Mouse (Mus musculus): ENCODE measurements around the gene Cplx3. TPM values are rescaled to one million over a fixed set of nuclear protein-coding genes. Genes with fewer than 3 reads are reported as not detected.

Cplx3 gene
- polyA plus RNA-seq, 1 experiment from 2014 or later: not detected

DNA sequence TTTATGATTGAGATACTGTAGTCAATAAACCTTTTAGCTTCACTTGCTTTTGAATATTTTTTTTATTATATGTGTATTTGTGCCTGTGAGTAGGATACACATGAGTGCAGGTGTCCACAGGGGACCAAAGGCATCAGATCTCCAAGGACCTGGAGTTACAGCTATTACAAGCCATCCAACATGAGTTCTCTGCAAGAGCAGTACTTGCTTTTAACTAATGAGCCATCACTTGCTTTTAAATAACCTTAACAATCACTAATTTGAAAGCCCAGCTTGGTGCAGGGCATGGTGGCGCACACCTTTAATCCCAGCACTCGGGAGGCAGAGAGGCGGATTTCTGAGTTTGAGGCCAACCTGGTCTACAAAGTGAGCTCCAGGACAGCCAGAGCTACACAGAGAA lies 51.3 kb downstream of the Cplx3 start:
- no peak overlapping the region for H3K4me3 ChIP-seq (ENCODE audit: low read depth, low read length)
- H3K36me3 ChIP-seq (ENCODE audit: control insufficient read depth, insufficient read depth, low read length): 0 out of 2 replicates have a peak, but pooled peaks cover 4% of the 10 kb centered on the region
- no peak overlapping the region for H3K4me2 ChIP-seq
- ATAC-seq (replicated peaks; ENCODE audit: low FRiP score) (no peak), DNase-seq (ENCODE audit: low spot score) (no peak)
- no peaks in the 10 kb centered on the region for H3K27me3 ChIP-seq (replicated peaks; ENCODE audit: control insufficient read depth, insufficient read depth, low read length)
- no peak overlapping the region for H3K27ac ChIP-seq (ENCODE audit: low read depth, low read length)
- no peak overlapping the region for H3K9ac ChIP-seq (ENCODE audit: low read depth, low read length)
- H3K9me3 ChIP-seq (ENCODE audit: control insufficient read depth, low read length): no peaks in the 10 kb centered on the region
- 62% methylated on average over 3 of the region's 3 CpGs for WGBS
- peaks cover 10% of the 10 kb centered on the region; the same call in 1 of the 2 replicates for H3K4me1 ChIP-seq (replicated peaks; ENCODE audit: control insufficient read depth, insufficient read depth, low read length)

DNA sequence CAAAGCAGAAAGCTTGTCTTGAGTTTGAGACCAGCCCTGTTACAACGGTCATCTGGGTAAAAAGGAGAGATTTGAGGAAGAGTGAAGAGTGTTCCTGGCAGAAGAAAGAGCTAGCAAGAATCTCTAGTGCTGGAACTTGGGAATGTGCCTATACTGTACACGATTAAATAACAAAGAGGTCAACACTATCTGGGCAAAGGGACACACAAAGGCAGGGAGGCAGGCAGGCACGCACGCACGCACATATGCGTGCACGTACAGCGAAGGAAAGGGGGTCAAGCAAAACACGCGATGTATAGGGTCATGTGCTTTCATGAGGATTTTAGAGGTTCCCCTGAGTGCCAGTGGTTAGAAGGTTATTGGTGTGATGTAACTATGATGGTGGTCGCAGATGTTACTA lies 53.0 kb downstream of the Cplx3 start:
- Histone ChIP-seq H3K4me1 (replicated peaks; ENCODE audit: control insufficient read depth, insufficient read depth, low read length) (peaks cover 10% of the 10 kb centered on the region; the same call in 1 of the 2 replicates), H3K4me3 (ENCODE audit: low read depth, low read length) (no peak overlapping the region), H3K27ac (ENCODE audit: low read depth, low read length) (no peak overlapping the region), H3K9ac (ENCODE audit: low read depth, low read length) (no peak overlapping the region), H3K27me3 (replicated peaks; ENCODE audit: control insufficient read depth, insufficient read depth, low read length) (no peaks in the 10 kb centered on the region), H3K36me3 (ENCODE audit: control insufficient read depth, insufficient read depth, low read length) (peaks cover 8% of the 10 kb centered on the region), H3K4me2 (peak overlapping the region; percentile 0; the same call in 1 of the 2 replicates), H3K9me3 (ENCODE audit: control insufficient read depth, low read length) (no peaks in the 10 kb centered on the region)
- WGBS: 68% methylated on average over 11 of the region's 11 CpGs
- DNase-seq (ENCODE audit: low spot score) (no peak), ATAC-seq (replicated peaks; ENCODE audit: low FRiP score) (no peak)

DNA sequence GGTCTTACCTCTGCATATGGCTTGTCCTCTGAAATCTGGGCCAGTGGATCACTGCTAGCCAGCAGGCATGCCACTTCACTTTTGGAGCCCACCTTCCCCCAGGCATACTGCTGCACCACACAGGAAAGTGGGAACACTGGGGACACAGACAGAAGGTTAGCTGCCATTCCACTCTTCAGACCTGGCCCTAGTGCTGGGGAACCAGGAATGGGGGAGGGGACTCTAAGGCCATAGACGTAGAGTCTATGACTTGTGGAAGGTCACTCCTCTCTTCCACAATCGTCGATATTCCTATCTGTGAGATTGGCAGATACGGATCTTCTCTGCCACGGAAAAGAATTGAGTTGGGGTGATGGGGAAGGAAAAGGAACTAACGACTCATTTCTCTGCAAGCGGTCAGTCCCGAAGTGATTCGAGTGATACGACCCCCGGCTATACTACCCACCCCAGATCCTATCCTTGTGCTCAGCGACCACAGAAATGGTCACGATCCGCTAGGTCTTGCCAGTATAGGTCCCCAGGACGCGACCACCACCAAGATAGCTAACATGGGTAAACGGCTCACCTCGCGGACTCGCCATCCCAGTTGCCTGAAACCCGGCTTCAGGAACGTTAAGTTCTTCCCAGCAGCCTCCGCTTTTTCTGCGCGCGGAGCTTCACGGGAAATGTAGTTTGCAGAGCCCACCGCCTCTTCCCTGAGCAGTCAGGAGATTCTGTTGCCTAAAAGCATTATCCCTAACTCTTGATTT lies 53.8 kb downstream of the Cplx3 start, which contains the start of gene Mpi:
Gene Mpi (minus strand): TSS at position 625 of the 749 bp plus-strand sequence.
- Histone ChIP-seq H3K27ac (ENCODE audit: low read depth, low read length) (no peak within 1 kb of the TSS), H3K27me3 (replicated peaks; ENCODE audit: control insufficient read depth, insufficient read depth, low read length) (no peaks in the 10 kb centered on the region), H3K4me1 (replicated peaks; ENCODE audit: control insufficient read depth, insufficient read depth, low read length) (peaks cover 16% of the 10 kb centered on the region; the same call in 1 of the 2 replicates), H3K9me3 (ENCODE audit: control insufficient read depth, low read length) (no peaks in the 10 kb centered on the region), H3K4me2 (peak within 1 kb of the TSS; percentile 74), H3K9ac (ENCODE audit: low read depth, low read length) (peak within 1 kb of the TSS; percentile 58), H3K36me3 (ENCODE audit: control insufficient read depth, insufficient read depth, low read length) (peaks cover 14% of the 10 kb centered on the region), H3K4me3 (ENCODE audit: low read depth, low read length) (peak within 1 kb of the TSS; percentile 66)
- peak; percentile 47 for ATAC-seq (replicated peaks; ENCODE audit: low FRiP score)
- 3% methylated on average over 28 of the region's 28 CpGs for WGBS
- peak; percentile 63 for DNase-seq (ENCODE audit: low spot score)

DNA sequence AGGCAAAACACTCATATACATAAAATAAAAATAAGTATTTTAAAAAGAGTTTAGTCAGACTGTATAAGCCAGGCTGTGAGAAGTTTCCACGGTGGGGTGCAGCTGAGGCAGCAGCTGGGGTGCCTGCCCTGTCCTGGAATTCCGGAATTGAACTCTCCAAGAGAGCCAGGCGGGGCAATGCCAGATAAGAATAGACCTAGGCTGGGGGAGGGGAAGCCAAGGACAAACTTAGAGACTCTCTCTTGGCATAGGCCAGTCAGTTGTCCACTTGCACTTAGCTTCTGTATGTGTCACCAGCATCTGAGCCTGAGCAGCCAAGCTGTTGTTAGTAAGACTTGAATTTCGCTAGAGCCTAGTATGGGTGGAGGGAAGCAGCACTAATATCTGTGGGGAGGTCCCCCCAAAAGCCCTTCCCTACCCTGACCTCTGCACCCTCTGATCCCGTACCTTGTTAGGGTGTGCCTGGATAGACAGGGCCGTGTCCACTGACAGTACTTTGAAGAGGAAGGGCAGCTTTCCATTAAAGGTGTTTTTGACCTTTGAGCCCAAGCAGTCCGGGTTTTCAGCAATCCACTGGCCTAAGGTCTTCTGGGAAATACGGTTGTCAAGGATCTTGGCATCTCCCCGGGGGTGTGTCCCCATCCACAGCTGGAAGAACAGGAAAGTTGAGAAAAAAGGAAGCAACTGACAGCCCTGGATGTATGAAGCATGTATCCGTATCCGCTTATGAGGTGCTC lies 55.8 kb downstream of the Cplx3 start:
- DNase-seq (ENCODE audit: low spot score) (no peak), ATAC-seq (replicated peaks; ENCODE audit: low FRiP score) (no peak)
- Histone ChIP-seq H3K4me2 (no peak overlapping the region), H3K4me3 (ENCODE audit: low read depth, low read length) (no peak overlapping the region), H3K4me1 (replicated peaks; ENCODE audit: control insufficient read depth, insufficient read depth, low read length) (peaks cover 20% of the 10 kb centered on the region; the same call in 1 of the 2 replicates), H3K27ac (ENCODE audit: low read depth, low read length) (no peak overlapping the region), H3K36me3 (ENCODE audit: control insufficient read depth, insufficient read depth, low read length) (peaks cover 19% of the 10 kb centered on the region), H3K9ac (ENCODE audit: low read depth, low read length) (no peak overlapping the region), H3K9me3 (ENCODE audit: control insufficient read depth, low read length) (no peaks in the 10 kb centered on the region), H3K27me3 (replicated peaks; ENCODE audit: control insufficient read depth, insufficient read depth, low read length) (no peaks in the 10 kb centered on the region)
- 78% methylated on average over 11 of the region's 11 CpGs for WGBS

Other genes starting within 250 kb of the Cplx3 start
- gene Ppcdc, start 166.2 kb downstream of the Cplx3 start, polyA plus RNA-seq (2014; fragmentation: Nextera tagmentation; extraction: Ambion mirVana): 19.9 and 22.0 TPM in 2 replicates
- gene Scamp5, start 138.2 kb downstream of the Cplx3 start, polyA plus RNA-seq (2014; fragmentation: Nextera tagmentation; extraction: Ambion mirVana): 9.7 and 12.8 TPM in 2 replicates
- gene Rpp25, start 102.3 kb downstream of the Cplx3 start, polyA plus RNA-seq (2014; fragmentation: Nextera tagmentation; extraction: Ambion mirVana): 2.1 and 3.1 TPM in 2 replicates
- gene Cox5a, start 85.0 kb downstream of the Cplx3 start, polyA plus RNA-seq (2014; fragmentation: Nextera tagmentation; extraction: Ambion mirVana): 519 and 531 TPM in 2 replicates
- 14.8 and 15.7 TPM in 2 replicates for gene Fam219b, start 68.8 kb downstream of the Cplx3 start, polyA plus RNA-seq (2014; fragmentation: Nextera tagmentation; extraction: Ambion mirVana)
- 25.8 and 28.0 TPM in 2 replicates for gene Mpi, start 53.5 kb downstream of the Cplx3 start, polyA plus RNA-seq (2014; fragmentation: Nextera tagmentation; extraction: Ambion mirVana)
- 47.6 and 50.3 TPM in 2 replicates for gene Scamp2, start 45.3 kb downstream of the Cplx3 start, polyA plus RNA-seq (2014; fragmentation: Nextera tagmentation; extraction: Ambion mirVana)
- gene Ulk3, start 16.8 kb downstream of the Cplx3 start, polyA plus RNA-seq (2014; fragmentation: Nextera tagmentation; extraction: Ambion mirVana): 8.4 and 11.6 TPM in 2 replicates
- gene Lman1l, start 14.5 kb upstream of the Cplx3 start, polyA plus RNA-seq (2014; fragmentation: Nextera tagmentation; extraction: Ambion mirVana): not detected in 2 replicates
- 45.2 and 47.7 TPM in 2 replicates for gene Csk, start 47.4 kb upstream of the Cplx3 start, polyA plus RNA-seq (2014; fragmentation: Nextera tagmentation; extraction: Ambion mirVana)
- gene Cyp1a2, start 77.4 kb upstream of the Cplx3 start, polyA plus RNA-seq (2014; fragmentation: Nextera tagmentation; extraction: Ambion mirVana): not detected in 2 replicates
- gene Cyp1a1, start 81.6 kb upstream of the Cplx3 start, polyA plus RNA-seq (2014; fragmentation: Nextera tagmentation; extraction: Ambion mirVana): 0.66 and 0.92 TPM in 2 replicates
- 22.2 and 23.5 TPM in 2 replicates for gene Edc3, start 102.3 kb upstream of the Cplx3 start, polyA plus RNA-seq (2014; fragmentation: Nextera tagmentation; extraction: Ambion mirVana)
- gene Clk3, start 159.6 kb upstream of the Cplx3 start, polyA plus RNA-seq (2014; fragmentation: Nextera tagmentation; extraction: Ambion mirVana): 85.0 and 85.1 TPM in 2 replicates
- 20.3 and 21.4 TPM in 2 replicates for gene Arid3b, start 230.5 kb upstream of the Cplx3 start, polyA plus RNA-seq (2014; fragmentation: Nextera tagmentation; extraction: Ambion mirVana)

Data from liver, embryonic 11.5 days (tissue).